Mouse (Mus musculus) granulocyte monocyte progenitor cell, adult 5-6 weeks (primary cell): ENCODE measurements at regions not wholly inside any gene's neighbourhood (a gene's known extent, or its start where the extent isn't known, plus 50 kb on each side); places are given as distances from the start of the nearest gene placed in this dataset.

Source experiments
- ATAC-seq: replicated peaks from 2 replicates; pipeline ENCODE4 v1.8.0; 2016; ENCODE audit warnings: mild to moderate bottlenecking, moderate TSS enrichment, inconsistent platforms; ENCODE audit not compliant: poor library complexity, severe bottlenecking

GRCm38 (mm10) chr14:105377035-105377621, 118.8 kb downstream of the Ndfip2 start:
- no peak for ATAC-seq

- ATAC-seq: no peak
Observed at GRCm38 (mm10) chr14:105369637-105370435, 111.5 kb downstream of the Ndfip2 start.

GRCm38 (mm10) chr14:105360530-105360929, 102.2 kb downstream of the Ndfip2 start:
- ATAC-seq: no peak

- no peak for ATAC-seq
Observed at GRCm38 (mm10) chr14:105359829-105360228, 101.5 kb downstream of the Ndfip2 start.
